Mouse (Mus musculus): ENCODE data around the gene Ugt1a5. TPM values are rescaled to one million over a fixed set of nuclear protein-coding genes. Genes with fewer than 3 reads are reported as not detected.

Gene Ugt1a5
- polyA plus RNA-seq, 1 experiment: 0.04 TPM

GRCm38 (mm10) chr1:88267489-88267888 lies 101.7 kb downstream of the Ugt1a5 start:
- peaks cover 2% of the 10 kb centered on the region for H3K4me1 ChIP-seq
- peaks cover 7% of the 10 kb centered on the region; the same call in 1 of the 2 replicates for H3K9me3 ChIP-seq
- no peak for TF ChIP-seq GATA1 (IDR thresholded peaks at IDR 0.05; ENCODE audit: borderline replicate concordance, low read length)
- TF ChIP-seq FLI1 (IDR thresholded peaks at IDR 0.05; ENCODE audit: low read length): no peak
- H3K36me3 ChIP-seq (replicated peaks; ENCODE audit: low read length): peaks cover 96% of the 10 kb centered on the region
- H3K27me3 ChIP-seq (replicated peaks): no peaks in the 10 kb centered on the region
- H3K4me3 ChIP-seq (replicated peaks): no peak overlapping the region

DNA sequence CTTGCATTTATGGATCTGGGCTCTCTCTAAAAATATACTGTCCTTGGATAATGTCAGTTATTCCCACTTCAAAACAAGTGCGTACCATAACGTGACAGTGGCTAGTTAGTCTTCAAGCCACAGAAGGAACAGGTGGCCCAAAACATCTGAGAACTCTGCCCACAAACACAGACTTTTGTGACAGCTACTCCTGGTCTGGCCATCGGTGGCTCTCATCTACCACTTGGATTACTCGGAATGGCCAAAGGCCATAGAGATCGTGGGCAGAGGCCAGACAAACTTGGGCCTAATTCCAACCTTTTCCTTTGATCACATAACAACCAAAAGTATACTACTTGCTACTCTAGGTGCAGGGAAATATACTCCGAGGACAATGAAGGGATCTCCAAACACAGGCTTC lies 102.3 kb downstream of the Ugt1a5 start:
- TF ChIP-seq GATA1 (IDR thresholded peaks at IDR 0.05; ENCODE audit: borderline replicate concordance, low read length) (no peak), FLI1 (IDR thresholded peaks at IDR 0.05; ENCODE audit: low read length) (no peak)
- Histone ChIP-seq H3K36me3 (replicated peaks; ENCODE audit: low read length) (peaks cover 96% of the 10 kb centered on the region), H3K4me3 (replicated peaks) (no peak overlapping the region), H3K27me3 (replicated peaks) (no peaks in the 10 kb centered on the region), H3K4me1 (peaks cover 4% of the 10 kb centered on the region), H3K9me3 (peaks cover 7% of the 10 kb centered on the region; the same call in 1 of the 2 replicates)

Other genes with a start within 250 kb of the Ugt1a5 start
- 0.68 and 2.3 TPM in 2 replicates for gene Usp40, start 157.5 kb upstream of the Ugt1a5 start, polyA plus RNA-seq (2012; ENCODE audit: insufficient read depth, low replicate concordance)
- not detected in 2 replicates for gene Ugt1a10, start 110.6 kb upstream of the Ugt1a5 start, polyA plus RNA-seq (2012; ENCODE audit: insufficient read depth, low replicate concordance)
- gene Ugt1a9, start 95.2 kb upstream of the Ugt1a5 start, polyA plus RNA-seq (2012; ENCODE audit: insufficient read depth, low replicate concordance): 0.77 TPM in 1 of 2 replicates, not detected in the other
- not detected in 2 replicates for gene Ugt1a8, start 78.2 kb upstream of the Ugt1a5 start, polyA plus RNA-seq (2012; ENCODE audit: insufficient read depth, low replicate concordance)
- gene Ugt1a7c, start 71.0 kb upstream of the Ugt1a5 start, polyA plus RNA-seq (2012; ENCODE audit: insufficient read depth, low replicate concordance): 11.0 TPM in 1 of 2 replicates, not detected in the other
- gene Ugt1a6b, start 62.8 kb upstream of the Ugt1a5 start, polyA plus RNA-seq (2012; ENCODE audit: insufficient read depth, low replicate concordance): not detected in 2 replicates
- not detected in 2 replicates for gene Ugt1a6a, start 31.2 kb upstream of the Ugt1a5 start, polyA plus RNA-seq (2012; ENCODE audit: insufficient read depth, low replicate concordance)
- gene Ugt1a2, start 34.6 kb downstream of the Ugt1a5 start, polyA plus RNA-seq (2012; ENCODE audit: insufficient read depth, low replicate concordance): not detected in 2 replicates
- gene Dnajb3, start 39.8 kb downstream of the Ugt1a5 start, polyA plus RNA-seq (2012; ENCODE audit: insufficient read depth, low replicate concordance): not detected in 2 replicates
- not detected in 2 replicates for gene Ugt1a1, start 45.9 kb downstream of the Ugt1a5 start, polyA plus RNA-seq (2012; ENCODE audit: insufficient read depth, low replicate concordance)
- not detected in 2 replicates for gene Mroh2a, start 61.0 kb downstream of the Ugt1a5 start, polyA plus RNA-seq (2012; ENCODE audit: insufficient read depth, low replicate concordance)
- gene Hjurp, start 111.6 kb downstream of the Ugt1a5 start, polyA plus RNA-seq (2012; ENCODE audit: insufficient read depth, low replicate concordance): 2.4 and 4.0 TPM in 2 replicates
- gene Trpm8, start 111.6 kb downstream of the Ugt1a5 start, polyA plus RNA-seq (2012; ENCODE audit: insufficient read depth, low replicate concordance): not detected in 2 replicates
- gene Spp2, start 240.9 kb downstream of the Ugt1a5 start, polyA plus RNA-seq (2012; ENCODE audit: insufficient read depth, low replicate concordance): not detected in 2 replicates

All from megakaryocyte, embryonic 14.5 days (primary cell).